Mouse (Mus musculus): Measurements from ENCODE around the gene March1.

March1 gene

DNA sequence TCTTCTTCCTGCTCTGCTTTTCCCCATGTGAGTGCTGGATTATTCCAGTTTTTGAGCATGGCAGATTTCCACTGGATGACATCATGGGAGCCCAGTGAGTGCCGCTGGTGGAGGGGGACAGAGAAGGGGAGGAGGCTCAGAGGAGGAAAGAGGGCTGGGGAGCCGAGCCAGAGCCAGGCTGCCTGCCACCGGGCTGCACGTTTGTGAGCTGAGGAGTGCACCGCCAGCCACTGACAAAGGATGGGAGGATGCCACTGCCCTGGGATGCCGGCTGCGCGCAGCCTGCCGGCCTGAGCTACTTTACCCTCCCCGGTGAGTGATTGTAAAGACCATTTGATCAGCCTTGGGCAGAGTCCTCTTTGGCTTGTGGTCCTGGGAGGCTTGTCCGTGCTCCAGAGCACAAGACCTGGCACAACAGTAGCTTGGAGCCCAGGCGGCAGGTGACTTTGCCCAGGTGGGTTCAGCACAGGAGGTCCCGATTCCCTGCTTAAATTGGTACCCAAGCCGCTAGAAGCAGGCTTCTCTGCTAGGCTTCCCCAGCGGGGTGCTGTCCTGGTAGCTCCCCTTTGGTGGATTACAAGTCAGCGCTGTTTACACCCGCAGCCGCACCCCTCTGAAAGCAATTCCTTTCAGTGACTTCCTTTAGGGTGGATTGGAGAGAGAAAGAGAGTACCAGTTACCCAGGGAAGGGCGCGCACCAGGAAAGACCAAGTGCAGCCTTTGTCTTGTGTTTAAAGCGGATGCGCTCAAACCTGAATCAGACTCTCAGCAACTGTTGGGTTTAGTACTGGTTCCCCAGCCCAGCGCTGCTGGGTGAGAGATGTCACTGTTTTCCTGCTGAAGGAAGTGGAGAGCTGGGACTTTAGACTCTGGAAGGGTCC lies at the start of gene March1:
TSS of gene March1 (plus strand) at position 30 of the 881 bp plus-strand sequence.
- in situ Hi-C loops (cut with MboI; ENCODE audit: unreplicated experiment in 2 of 2) = no loop called here

DNA sequence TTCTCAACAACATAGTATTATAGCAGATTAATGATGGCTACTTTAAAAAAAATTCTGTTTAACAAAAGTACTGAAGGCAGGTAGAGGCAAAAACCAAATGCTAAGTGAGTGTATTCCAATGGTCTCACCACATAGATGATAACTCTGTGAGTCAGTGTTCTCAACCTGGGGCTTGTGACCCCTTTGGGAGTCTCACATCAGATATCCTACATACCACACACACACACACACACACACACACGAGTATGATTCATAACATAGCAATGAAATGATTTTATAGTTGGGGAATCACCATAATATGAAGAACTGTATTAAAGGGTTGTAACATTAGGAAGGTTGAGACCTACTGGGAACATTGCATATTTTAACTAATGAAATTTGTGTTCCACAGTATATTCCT lies 30.8 kb upstream of the March1 start:
- in situ Hi-C loops (cut with MboI; ENCODE audit: unreplicated experiment in 2 of 2) = no loop called here

DNA sequence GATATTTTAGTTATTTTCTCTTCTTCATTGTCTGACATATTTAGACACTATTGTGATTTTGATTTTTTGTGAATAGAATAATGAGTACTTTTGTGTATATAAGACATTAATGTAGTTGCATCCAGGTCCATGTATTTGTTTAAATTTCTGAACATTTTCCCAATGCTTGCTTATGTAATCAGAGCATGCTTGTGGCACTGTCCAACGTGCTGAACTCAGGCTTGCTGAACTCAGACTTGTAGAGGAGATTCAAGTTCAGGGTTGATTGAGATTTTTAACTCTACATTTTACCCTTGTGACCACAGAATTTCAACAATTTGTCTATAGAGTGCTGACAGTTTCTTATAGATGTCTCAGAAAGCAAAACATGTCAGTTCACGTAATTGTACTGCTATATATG lies 14.5 kb upstream of the March1 start:
- in situ Hi-C loops (cut with MboI; ENCODE audit: unreplicated experiment in 2 of 2) = no loop called here

DNA sequence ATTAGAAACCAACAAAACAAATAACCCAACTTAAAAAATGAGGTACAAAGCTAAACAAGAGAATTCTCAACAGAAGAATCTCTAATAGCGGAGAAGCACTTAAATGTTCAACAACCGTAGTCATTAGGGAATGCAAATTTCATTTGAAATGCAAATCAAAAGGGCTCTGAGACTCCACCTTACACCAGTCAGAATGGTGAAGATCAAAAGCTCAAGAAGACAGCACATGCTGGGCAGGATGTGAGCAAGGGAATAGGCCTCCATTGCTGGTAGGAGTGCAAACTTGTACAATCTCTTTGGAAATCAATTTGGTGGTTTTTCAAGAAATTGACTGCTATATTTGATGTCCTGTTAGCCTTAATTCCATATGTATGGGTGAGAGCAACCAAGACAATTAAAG lies 8.2 kb upstream of the March1 start:
- in situ Hi-C loops (cut with MboI; ENCODE audit: unreplicated experiment in 2 of 2) = no loop called here

DNA sequence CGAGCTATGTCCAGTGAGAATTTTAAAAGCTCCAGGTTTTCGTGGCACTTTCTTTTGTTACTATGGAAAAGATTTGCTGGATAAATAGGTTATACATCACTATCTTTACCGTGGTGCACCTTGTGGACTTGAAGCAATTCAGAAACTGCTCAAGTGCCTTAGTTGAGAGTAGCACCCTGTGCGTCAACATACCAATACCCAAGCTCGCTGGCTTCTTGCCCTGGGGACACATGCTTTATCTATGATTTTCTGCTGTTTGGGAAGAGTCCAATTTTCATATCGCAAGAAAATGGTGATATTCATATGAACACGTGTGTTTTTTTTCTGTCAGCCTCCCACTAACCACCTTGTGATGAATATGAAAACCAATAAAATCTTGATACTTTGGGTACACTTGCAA lies 1.3 kb downstream of the March1 start:
- in situ Hi-C loops (cut with MboI; ENCODE audit: unreplicated experiment in 2 of 2) = no loop called here

DNA sequence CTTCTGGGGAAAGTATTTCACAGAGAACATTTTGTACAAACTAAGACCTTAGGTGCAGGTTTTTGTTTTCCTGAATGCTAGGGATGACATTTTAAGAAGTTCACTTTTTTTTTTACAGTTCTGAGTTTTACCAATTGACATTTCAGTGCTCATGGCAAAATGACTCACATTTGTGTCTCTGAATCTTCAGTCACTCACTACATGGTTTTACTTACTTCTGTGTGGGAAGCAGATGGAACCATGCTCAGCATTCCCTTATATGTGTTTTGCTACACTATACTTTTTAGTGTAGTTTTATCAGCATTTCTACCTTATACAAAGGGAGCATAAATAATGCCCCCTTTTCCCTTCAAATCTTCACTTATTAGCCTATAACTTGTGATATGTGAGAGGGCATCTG lies 27.2 kb downstream of the March1 start:
- in situ Hi-C loops (cut with MboI; ENCODE audit: unreplicated experiment in 2 of 2) = no loop called here

DNA sequence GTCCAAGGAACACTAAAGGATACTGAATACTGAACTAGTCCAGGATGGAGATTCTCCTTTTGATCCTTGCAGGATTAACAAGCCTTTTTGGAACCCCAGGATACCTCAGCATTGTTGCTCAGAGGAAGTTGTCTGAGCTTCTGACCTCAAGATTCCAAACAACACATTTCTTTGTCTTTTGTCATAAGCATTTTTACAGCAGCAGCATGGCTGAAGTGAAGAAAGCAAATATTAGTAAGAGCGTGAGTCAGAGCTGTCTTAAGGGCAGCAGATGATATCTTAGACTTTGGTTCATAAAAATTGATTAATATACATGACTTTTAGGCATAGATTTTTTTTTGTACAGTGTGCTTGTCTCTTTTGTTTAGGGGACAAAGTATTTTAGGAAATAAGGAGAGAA lies 27.8 kb downstream of the March1 start:
- in situ Hi-C loops (cut with MboI; ENCODE audit: unreplicated experiment in 2 of 2) = no loop called here

DNA sequence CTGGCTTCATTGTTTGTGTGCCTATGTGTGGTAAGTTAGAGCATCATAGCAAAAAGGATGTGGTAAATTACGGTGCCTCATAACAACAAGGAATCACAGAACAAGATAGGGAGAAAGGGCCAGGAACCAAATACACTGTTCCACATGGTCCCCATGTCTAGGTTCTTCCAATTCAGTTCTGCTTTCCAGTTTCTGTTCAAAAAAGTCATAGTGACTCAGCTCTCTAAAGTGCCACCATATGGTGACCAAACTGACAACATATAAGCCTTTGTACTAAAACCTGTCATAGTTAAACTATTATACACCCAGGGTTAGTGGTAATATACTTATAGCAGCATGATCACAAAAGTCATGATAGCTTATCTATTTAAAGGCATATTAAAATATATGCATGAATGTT lies 28.2 kb downstream of the March1 start:
- in situ Hi-C loops (cut with MboI; ENCODE audit: unreplicated experiment in 2 of 2) = no loop called here

DNA sequence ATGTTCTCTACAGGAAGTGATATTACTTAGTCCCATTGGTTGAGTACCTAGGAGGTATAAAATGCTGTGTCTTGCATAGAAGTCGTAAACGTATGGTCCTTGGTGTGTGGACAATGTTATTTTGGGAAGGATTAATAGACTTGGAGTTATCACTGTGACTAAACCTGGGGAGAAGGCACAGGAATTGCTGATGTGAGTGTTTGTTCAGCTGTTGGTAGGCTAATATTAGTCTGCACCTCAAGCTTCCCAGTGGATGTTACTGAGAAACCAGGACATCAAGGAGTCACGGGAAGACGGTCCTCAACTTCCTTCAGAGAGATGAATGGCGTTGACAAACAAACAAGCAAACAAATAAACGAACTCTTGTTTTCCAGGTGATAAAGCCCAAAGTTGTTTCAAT lies 38.2 kb downstream of the March1 start:
- in situ Hi-C loops (cut with MboI; ENCODE audit: unreplicated experiment in 2 of 2) = no loop called here

DNA sequence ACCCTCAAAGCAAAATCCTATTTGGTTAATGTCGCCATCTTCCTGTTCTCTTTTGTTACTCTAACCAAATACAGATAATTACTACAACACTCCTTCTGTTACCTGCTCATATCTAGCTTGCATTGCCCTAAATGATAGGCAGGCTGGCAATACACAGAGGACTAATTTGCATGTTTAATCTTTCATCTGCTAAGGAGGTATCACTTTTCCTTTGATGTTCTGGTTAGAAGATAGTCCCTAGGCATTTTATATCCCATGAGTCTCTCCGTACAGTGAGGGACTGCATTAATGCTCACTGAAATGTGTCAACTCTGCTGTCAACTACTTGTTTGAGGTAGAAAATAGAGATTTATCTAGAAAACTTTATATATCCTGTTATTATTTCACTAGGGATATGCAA lies 44.2 kb downstream of the March1 start:
- in situ Hi-C loops (cut with MboI; ENCODE audit: unreplicated experiment in 2 of 2) = no loop called here

DNA sequence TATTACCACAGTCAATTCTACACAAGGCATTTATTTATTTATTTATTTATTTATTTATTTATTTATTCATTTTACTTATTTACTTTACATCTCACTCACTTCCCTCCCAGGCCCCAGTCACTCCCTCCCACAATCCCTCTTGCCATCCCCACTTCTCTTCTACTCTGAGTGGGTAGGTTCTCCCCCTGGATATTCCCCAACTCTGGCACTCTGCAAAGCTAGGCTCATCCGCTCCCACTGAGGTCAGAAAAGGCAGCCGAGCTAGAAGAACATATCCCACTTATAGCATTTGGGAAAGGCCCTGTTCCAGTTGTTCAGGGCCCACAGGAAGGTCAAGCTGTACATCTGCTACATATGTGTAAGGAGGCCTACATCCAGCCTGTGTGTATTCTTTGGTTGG lies 48.1 kb downstream of the March1 start:
- in situ Hi-C loops (cut with MboI; ENCODE audit: unreplicated experiment in 2 of 2) = no loop called here

DNA sequence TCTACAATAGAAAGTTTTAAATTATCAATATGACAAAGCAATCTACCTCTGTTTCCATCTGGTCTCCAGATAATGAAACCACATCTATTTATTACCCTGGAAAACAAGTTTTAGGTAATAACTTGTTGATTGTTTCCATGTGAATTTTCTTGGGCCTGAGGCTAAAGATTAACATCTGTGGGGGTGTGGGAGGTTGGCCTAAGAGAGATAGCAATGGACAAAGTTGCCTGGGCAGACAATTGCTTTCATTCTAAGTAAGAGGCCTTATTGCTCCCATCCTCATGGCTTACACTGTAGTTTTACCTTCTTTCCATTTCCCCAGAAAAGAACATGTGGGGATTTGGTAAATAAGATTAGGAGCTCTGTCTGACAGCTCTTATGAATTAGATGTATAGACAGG lies 125.4 kb downstream of the March1 start:
- in situ Hi-C loops (cut with MboI; ENCODE audit: unreplicated experiment in 2 of 2) = no loop called here

DNA sequence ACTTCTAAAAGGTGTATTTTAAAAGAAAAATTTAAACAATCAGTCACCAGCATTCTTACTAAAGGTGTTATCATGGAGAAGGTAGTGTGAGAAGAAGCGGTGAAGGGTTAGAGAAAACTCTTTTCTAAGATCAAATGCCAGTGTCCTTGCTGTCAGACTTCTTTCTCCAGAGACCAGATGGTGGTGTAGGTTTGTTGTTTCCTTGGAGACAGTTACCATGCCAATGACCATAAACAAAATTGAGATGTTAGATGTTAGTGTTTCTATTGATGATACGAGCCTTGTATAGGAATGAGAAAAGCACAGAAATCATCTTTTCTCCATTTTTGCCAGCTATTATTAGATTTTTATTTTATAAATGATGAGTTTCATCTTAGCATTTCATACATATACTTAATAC lies 158.1 kb downstream of the March1 start:
- in situ Hi-C loops (cut with MboI; ENCODE audit: unreplicated experiment in 2 of 2) = no loop called here

DNA sequence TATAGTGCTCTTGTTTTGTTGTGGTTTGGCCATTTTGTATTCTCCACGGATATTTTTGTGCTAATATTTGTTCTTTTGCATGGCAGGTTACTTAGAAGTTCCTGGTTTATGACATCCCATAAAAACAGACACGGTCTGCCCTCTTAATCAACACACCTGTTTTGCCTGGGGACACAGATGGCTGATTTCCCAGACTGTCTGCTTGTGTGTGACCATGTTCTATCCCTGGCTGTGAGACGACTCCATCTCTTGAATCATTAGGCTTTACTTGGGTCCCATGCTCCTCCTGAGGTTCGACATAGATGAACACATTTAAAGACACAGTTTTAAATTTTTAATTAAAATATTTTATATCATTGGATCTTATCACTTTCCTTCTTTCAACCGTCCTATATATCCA lies 163.5 kb downstream of the March1 start:
- in situ Hi-C loops (cut with MboI; ENCODE audit: unreplicated experiment in 2 of 2) = no loop called here

DNA sequence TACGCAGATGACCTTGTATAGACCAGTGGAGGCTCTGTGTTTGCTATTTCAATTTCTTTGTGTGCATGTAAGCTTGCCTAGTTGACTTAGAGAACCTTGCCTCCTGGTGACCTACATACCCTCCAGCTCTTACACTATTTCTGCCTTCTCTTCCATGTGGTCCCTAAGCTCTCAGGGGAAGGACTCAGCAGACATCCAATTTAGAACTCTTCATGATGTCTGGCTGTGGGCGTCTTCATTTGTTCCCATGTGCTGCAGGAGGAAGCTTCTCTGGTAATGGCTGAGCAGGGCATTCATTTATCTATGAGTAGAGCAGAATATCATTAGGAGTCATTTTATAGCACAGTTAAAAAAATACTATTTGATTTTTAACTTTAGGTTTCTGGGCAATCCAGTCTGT lies 195.3 kb downstream of the March1 start:
- in situ Hi-C loops (cut with MboI; ENCODE audit: unreplicated experiment in 2 of 2) = no loop called here

DNA sequence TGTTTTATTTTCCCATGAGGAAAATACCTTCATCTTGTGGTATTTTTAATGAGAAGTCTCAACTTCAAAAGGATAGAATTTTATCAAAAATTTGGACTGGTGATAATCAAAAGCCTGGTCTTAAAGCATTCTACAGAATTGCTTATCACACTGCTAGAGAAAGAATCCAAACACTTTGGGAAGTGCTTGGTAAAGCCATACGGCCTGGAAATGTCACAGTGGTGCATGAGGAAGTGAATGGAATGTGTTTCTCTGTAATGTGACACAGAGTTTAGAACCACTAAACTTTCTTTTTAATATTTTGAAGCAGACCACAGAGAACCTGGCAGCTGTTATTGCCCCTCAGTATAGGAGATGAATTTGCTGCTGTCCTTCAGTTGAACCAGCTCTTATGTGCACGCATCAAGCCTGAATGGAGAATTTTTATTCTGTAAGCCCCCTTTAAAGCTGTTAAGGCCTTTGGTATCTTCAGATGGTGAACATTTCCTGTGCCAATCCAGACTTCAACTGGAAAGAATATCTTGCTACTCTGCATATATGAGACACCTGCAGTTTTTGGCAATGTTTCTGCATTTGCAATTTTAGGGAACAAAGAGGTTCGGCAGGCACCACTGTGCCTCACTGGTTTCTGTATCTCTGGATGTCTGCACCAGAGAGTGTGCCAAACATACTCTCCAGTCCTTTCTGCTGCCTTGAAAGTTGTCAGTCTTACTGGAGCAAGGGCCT lies 304.8 kb downstream of the March1 start:
- in situ Hi-C loops (cut with MboI; ENCODE audit: unreplicated experiment in 2 of 2) = no loop called here

DNA sequence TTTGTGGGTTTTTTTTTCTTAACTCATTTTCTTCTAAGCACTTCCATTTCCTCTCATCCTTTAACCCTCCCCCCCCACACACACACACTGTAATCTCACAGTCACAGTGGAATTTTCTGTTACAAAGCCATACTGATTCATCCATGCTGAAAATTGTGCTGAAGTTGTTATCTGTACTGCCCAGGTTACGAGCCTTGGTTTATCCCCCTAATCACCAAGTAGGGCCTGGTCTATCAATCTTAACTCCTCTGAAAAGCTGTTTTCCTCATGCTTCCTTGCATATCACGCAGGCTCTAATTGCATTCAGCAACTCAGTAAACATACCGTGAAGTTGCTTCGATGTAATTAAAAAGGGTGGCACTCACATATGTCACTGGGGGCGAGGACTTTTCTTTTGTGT lies 339.2 kb downstream of the March1 start:
- in situ Hi-C loops (cut with MboI; ENCODE audit: unreplicated experiment in 2 of 2) = no loop called here

DNA sequence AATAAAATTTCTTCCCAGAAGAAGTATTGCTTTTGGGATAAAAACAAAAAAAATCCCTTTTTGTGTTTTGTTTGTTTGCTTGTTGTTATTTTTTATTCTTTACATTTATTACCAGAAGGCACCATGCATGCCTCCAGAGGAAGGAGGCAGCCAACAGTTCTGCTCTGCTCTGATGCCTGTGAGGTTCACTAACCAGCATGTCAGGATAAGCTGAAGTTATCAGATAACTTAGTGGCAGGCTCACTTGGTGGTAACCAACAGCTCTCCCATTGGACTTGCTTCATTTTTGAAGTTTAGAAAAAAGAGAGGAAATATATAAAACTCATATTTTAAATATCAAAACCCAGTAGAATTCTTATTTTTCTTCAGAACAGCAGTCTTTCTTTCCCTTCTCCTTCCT lies 339.8 kb downstream of the March1 start:
- in situ Hi-C loops (cut with MboI; ENCODE audit: unreplicated experiment in 2 of 2) = no loop called here

DNA sequence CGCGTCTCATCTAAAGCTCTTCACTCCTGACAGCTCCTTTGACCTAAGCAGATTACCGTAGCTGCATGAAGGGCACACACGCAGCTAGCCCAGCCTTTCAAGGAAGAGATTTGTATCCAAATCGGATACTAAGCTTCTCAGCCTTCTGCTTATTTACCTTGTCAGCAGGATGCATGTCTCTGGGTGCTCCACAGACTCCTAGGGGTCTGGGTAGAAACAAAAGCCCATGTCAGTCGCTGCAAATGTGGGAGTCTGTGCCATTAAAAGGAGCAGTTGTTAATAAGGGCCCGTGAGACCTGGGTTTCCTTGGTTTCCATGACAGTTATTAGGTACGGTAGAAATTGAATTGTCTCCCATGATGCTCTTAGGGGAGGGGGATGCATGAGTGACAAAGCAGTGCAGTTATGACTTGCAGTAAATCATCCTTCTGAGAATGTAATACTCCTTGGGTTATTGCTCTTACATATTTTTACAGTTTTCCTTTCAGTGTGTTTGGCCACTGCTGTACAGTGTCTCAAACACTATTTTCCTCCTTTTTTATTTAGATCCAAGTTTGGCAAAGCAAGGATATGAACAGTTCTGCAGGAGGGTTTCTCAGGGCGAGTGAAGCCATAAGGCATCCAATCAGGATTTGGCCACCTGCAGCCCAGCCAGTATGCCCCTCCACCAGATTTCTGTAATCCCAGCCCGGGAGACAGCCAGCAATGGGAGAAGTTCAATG lies 349.0 kb downstream of the March1 start:
- in situ Hi-C loops (cut with MboI; ENCODE audit: unreplicated experiment in 2 of 2) = no loop called here

DNA sequence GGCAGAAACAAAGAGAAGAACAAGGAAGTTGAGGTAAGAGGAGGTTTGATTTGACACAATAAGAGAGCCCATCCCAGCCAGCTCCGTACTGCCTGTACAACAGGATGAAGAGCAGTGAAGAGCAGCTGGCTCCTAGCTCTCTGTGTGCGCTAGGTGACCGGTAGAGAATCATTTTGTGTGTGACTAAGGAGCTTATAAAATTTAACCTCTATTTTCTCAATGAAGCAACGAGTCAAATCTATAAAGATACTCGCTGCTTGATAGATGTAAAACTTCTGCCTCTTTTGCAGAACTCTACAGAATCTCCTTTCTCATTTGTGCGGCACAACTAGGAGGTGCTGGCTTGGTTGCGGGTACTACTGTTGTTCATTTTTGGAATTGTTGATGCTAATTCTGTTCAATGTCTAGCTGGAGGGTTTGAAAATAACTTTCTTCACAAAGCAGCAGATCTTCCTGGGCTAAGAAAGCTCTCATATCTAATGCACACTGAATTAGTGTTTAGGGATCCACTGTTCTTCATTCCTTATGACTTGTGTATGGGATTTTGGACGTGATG lies 349.6 kb downstream of the March1 start:
- in situ Hi-C loops (cut with MboI; ENCODE audit: unreplicated experiment in 2 of 2) = no loop called here

DNA sequence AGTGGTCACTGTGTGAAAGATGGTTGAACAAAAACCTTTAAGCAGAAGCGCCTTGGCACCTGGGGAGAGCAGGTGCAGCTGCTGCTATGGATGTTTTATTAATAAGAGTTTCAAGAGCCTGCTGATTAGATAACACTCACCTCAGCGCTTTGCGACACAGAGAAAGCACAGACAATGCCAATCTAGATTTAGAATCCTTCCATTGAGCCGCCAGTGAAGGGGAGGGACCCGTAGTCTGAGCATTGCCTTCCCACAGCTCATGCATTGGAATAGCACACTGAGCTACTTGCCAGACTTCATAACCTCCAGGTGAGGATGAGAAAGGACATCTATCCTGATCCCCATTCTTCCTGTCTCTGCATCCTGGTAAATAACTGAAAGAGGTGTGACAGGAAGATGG lies 359.2 kb downstream of the March1 start:
- in situ Hi-C loops (cut with MboI; ENCODE audit: unreplicated experiment in 2 of 2) = no loop called here
